Mouse (Mus musculus) 3134 (cell line): ENCODE measurements around the gene Sh3bp4.
A peak's percentile ranks its signal among the peaks of the same experiment; 100 is the strongest.

ENCODE experiments used
- DNase-seq: peaks from one replicate; pipeline ENCODE4 v3.0.0-alpha.2; 2011; ENCODE audit warnings: low spot score; ENCODE audit not compliant: insufficient read length; ENCODE audit errors: extremely low read depth

Sh3bp4 gene

DNA sequence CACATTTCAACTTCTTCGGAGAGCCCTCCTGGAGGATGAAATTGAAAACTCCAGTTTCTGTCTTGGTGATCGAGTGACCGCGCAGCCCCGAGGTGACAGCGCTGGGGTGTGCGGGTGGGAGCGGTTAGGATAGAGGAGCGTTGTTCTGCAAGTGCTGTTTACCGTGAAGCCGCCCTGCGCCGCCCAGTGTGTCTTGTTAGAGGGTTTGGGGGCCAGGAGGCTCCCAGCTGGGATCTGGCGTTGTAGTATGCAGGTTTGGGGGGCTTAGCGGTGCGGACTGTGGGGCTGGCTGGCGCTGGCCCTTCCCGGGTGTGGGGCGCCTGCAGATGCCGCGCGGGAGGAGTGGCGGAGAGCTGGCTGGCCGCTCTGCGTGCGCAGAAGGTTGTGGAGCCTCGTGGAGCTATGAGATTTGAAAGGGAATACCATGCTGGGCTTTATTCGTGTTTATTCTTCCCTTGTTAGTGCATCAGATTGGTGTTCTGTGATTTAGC, 701 bp downstream of the Sh3bp4 start:
- DNase-seq: peak; percentile 74

DNA sequence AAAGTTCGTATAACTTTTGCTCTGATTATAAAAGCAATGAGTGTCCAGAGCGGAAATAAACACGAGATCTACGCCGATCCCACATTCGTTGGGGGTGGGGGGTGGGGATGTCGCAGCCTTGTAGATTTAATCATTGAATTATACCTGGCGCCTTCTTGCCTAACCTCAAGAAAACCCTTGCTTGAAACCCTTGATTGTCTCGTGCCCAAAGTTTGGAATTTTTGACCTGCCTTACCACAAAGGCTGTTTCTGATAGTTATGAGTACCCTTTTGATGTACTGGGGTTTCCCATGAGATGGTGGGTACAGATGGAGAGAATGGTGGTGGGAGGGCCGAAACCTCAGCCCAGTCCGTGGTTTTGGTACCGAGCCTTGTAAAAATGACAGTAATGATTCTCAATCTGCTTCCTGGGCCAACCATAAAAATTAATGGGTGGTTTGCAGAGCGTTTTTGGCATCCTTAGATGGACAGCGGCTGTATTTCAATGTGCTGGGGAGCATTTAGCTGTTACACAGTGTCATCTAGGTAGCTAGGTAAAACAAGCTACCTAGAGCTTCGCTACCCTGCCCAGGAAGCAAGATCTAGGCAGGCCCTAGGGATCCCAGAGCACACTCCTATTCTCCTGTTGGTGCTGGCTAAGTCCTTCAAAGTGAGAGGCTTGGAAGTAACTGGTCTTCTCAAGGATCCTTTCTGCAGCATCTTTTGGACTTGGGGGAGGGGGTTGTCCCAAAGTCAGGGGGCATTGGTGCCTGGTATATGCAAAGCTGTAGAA, 1.3 kb downstream of the Sh3bp4 start:
- no peak for DNase-seq

DNA sequence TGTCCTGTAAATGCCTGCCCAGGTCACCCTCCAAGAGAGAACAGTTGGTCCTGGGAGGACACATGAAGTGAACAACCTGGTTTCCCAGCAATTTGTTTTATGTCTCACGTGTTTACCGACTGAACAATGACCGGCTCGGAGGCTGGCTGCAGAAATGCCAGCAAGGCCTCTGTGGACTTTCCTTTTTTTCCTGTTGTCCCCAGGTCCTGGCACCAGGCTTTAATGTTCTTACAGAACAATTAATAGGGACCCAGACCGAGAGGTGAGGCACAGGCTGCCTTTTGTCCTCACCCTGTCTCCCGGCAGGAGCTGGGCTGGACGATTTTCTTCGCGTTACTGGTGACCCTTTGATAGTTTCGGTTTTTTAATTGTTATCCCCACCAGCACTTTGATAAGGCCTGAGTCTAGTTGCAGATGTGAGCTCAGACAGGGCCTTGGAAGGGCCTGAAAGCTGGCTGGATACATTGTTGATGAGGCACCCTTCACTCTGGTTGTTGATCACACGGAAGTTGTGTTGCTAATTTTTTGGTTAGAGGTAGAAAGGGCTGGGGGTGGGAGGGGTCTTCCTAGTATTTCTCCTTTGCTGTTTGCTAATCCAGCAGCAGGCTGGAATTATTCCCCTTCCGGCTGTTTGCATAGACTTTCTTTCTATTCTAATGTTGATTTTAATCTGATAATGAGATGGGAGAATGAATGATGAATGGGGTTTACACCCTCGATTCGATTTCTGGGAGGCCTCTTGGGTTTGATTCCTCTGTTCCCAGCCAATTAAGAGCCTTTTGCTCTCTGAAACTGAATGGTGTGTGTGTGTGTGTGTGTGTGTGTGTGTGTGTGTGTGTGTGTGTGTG, 2.2 kb downstream of the Sh3bp4 start:
- DNase-seq: no peak

DNA sequence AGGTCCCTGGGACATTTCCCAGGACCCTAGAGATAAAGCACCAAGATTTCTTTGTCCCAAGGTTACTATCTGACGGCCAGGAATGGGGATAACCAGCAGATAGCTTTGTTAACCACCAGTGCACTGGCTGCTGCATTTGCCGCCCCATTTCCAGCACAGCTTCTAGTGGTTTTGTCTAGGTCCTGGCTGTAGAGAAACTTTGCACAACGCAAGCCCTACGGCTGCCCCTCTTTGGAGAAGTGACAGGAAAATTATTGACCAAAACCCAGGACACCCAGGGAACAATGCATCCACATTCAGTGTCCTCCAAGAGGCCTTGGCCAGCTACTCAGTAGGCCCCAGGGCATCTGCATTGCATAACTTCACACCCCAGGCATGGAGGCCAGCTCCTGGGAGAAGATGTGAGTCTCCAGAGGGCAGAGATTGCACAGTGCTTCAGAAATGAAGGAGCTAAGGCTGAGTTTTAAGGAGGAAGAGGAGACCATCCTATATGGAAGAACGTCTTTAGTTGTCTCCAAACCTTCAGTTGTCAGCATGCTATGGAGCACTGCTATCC, 3.2 kb downstream of the Sh3bp4 start:
- no peak for DNase-seq

DNA sequence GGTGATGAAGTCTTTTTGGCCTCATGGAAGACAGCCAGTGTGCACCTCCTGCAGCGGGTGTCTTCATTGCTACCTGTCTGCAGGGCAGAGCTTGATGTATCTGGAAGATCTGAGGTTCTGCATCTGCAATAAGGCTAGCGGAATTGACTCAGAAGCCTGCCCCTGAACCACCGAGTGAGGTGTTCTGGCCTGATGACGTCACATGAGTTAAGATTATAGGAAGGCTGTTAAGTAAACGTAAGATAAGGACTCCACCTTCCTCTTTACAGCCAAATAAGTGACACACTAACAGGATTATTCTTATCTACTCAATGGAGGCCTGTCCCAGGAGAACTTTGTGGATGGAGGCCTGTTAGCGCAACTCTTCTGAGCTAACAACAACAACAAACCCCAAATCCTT, 4.5 kb downstream of the Sh3bp4 start:
- DNase-seq: no peak

DNA sequence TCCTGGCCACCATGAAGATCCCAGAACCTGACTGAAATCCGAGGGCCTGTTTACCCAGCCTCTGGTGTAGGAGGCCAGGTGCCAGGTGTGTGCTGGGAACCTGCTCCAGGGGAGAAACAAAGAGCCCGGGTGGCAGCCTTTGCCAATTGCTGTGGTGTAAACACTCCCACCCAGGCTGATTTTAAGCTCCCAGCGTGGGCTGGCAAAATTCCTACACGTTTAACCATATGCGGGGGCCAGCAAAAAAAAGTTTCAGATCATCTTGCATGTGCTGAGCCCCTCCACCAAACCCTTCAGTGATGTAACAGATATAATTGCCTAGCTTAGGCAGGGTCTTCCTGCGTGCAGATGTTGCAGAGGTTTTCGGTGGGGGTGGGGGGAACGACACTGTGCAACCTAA, 4.9 kb downstream of the Sh3bp4 start:
- no peak for DNase-seq

DNA sequence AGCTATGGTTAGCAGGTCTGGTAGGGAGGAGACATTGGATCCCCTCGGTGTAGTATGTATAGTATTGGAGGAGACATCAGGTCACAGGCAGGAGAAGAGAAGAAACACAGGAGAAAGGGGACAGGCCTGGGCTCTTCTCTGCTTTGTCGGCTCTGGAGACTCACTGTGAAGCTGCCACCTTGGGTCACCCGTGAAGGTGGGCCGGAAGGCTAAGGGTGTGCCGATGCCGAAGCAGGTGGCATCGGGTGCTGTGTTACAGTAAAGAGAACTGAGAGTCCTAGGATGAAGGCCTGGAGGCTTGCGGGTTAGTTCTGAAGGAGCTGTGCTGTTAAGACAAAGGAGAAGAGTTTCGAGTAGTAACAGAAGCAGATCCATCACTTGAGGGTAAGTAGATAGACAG, 6.6 kb downstream of the Sh3bp4 start:
- DNase-seq: no peak

DNA sequence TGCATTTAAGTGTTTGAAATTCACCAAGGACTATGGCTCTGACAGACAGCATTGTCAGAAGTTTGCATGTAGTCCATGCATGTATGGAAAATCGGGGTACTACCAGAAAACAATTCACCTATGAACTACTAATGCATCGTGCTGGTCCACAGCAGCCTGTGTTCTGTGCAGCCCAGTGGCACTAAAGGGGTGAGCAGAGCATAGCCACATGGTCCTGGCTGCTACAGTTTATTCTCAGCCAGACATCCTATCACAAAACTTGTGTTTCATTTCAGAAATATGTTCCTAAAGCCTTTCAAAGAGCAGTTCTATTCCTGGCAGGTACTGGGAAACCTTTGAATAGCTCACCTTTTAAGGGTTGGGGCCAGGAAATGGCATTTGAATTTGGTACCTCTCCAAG, 8.0 kb downstream of the Sh3bp4 start:
- no peak for DNase-seq

DNA sequence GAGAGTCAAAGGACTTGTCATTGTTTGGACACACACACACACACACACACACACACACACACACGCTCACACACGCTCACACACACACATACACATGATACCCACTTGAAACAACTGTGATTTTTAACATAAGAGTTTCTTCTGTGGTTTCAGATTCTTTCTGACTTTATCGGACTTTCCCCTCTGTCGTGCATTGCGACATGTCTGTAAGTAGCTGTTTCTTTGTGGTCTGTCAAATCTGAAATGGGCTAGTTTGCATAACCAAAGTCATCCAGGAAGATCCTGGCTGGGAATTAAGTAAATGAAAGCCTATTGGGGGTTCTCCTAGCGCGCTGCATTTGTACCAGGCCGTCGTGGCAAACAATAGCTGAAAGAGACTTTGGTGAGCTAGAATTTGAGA, 8.5 kb downstream of the Sh3bp4 start:
- DNase-seq: no peak

DNA sequence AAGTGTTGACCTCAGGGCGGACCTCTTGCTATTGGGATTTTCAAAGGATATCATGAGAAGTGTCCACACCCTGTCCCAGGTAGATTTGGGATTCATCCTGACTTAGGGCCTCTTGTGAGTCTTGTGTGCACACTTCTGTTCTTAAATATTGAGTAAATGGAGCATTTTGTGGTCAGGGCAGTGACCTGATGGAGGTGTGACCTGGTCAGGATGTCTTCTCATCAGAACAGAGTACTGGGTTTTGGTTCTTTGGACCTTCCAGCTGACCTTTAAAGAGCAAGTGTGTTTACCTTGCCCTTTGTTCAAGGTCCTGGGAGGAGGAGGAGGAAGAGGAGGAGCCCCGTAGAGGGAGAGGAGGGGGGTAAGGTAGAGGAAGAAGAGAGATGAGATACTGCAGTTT, 9.0 kb downstream of the Sh3bp4 start:
- DNase-seq: no peak

DNA sequence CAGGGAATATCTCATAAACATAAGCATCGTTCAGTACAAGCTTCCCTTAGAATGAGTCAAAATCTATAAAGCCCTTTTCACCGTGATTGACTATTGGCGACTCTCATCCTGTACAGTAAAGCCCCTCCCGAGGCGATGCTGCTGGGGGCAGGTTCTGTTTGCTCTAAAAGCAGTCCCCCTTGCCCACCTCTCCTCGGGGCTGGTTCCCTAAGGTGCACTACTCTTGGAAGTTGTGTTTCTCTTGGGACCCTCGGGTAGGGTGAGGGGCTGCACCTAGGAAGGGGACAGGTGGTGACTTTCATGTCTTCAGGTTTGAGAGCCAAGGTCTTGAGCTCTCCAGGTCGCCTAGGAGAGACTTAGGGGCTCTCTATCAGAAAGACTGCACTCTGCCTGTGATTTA, 10.2 kb downstream of the Sh3bp4 start:
- DNase-seq: no peak

DNA sequence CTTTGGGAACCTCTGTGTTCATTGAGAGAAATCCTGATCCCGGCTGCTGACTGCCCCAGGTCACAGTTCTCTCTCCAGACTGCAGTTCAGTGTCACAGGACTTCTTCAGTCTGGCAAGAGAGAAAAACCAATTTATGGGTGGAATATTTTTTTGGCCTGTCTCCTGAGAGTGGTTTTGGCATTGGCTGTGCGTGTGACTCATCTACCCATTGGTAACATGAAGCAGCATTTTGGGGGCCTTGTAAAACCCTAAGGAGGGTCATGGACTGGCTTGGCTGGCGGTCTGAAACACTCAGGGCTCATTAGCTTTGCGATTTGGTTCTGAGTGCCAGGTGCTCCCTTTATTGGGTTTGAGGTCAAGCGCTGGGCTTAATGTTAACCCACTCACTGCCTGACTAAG, 10.6 kb downstream of the Sh3bp4 start:
- DNase-seq: peak; percentile 72

DNA sequence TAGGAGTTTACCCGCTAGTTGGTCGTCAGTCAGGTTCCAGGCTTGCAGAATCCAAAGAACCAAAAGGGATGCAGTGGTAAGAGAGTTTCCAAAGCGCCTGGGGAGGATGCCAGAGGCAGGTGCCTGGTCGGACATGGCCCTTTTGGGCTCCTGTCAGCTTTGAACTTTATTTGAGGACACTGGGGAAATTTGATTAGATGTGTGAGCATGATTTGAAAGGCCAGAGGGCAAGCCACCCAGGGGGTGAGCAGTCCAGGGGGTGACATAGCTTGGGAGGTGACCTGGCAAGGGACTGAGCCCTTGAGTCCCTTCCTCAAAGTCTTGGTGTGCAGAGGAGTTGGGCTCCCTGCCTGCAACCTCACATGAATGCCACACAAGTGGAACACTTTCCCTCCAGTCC, 11.2 kb downstream of the Sh3bp4 start:
- DNase-seq: no peak

DNA sequence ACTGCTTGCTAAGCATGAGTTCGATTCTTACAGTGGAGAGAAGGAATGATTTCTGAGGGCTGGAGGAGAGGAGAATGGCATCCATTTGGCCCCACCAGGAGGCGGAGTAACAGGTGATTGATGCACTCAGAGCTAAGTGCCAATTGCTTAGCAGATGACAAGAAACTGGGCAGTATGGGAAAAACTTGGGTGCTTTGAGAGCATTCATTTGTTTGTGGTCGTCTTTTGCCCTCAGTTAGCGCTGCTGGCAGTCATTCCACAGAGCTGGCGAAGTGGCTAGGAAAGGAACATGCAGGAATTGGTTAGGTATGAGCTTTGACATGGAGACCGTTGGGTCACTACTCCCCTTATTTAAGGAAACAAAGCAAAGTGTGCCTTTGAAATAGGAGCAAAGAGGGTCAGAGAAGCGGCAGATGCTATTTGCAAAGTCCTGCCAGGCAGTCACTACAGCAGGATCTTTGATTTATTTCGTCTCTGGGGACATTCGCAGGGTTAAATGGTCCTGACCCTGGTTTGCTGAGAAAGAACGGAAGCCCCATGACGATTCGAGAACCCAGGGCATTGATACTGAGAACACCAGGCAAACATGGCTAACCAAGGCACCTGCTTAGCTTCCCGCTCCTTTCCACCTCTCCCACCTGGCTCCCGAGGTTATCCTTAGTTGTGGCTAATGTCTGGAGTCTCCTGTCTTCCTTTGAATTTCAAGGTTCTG, 12.1 kb downstream of the Sh3bp4 start:
- no peak for DNase-seq

DNA sequence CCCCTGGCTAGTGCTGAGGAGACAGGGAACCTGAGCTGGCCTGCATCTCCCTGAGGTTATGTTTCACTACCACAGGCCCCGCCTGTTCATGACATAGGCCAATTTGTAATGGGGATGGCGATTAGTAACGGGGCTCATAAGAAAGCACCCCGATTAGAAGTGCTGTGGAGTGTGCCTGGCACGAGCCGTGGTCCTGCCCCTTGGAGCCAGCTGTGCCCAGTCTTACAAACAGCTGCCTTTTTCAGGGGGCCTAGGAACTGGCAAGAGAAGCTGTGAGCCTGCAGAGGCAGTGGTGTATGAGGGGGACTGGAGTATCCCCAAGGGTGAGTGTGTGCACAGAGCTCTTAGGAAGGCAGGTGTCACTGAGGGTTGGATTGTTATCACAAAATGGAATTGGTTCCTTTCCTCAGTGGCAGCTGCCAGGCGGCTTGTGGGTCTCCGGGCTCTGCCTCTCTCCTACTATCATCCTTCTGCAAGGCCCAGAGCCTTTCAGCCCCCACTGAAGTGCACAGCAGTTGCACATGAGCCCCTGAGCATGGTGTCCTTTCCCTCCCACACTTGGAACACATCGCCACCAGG, 16.4 kb downstream of the Sh3bp4 start:
- DNase-seq: no peak

DNA sequence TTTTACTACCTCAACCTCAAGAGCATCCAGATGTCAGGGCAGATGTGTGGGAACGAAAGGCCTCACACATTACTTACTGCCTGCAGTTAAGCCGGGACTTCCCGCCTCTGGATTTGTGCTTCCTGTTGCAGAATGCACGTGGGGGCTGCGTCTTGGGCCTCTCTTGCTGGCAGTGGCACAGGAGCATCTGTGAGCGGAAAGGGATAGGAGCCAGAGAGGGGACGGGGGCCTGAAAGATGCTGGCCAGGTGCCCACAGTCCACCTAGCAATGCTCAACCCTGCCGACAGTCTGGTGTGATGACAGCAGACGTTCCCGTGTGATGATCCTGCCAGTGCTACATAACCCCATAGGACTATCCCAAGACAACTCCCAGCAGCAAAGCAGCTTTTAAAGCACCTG, 17.9 kb downstream of the Sh3bp4 start:
- no peak for DNase-seq

DNA sequence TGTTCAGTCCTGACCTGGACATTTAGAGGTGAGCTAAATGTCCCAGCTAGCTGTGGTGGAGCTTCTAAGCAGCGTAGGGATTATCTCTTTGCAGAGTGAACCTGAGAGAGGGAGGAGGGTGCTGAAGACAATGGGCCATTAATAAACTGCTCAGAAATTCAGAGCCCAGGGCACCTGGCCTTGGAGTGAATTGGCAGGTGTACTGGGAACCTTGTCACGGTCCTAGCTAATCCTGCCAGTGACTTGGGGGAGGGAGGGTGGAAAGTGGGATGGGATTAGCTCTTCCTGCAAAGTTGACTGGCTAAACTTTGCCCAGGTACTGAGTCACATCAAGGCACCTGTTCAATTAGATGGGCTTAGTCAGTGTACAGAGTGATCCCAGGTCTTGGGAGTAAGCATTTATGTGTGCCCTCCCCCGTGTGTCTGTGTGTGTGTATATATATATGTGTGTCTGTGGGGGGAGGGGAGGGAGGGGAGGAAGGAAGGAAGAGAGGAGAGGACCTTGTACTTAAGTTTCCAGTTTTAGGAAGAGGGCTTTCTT, 18.6 kb downstream of the Sh3bp4 start:
- no peak for DNase-seq

DNA sequence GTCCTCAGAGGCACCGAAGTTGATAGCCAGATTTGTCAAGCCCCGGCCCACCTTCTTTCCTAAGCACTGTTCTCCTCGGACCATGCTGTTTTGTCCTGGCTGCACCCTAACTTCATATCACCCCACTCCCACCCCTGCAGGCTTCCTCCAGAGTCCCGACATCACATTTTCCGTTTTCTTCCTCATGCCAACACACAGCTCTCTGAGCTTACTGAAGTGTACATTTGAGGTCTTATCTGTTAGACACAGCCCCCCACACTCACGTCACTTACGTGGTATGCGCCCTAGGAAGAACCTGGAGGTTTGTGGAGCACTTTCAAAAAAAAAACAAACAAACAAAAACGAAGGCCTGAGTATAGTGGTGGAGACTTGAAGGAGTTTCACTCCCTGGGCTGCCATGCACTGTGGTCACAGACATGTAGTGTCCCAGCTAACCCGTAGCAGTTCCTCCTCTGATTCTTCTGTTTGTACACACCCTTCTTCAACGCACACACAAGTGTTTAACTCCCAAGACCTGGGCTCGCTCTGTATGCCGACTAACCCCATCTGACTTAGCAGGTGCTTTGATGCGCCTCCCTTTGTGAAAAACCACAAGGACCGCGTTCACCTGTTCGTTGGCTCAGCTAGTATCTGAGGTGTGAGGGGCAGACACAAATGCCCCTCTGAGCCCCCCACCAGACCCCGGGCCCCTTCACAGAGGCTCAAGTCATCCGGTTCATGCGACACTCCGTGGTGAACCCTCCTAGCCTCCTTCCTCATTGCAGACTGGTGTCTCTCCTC, 19.8 kb downstream of the Sh3bp4 start:
- DNase-seq: no peak

DNA sequence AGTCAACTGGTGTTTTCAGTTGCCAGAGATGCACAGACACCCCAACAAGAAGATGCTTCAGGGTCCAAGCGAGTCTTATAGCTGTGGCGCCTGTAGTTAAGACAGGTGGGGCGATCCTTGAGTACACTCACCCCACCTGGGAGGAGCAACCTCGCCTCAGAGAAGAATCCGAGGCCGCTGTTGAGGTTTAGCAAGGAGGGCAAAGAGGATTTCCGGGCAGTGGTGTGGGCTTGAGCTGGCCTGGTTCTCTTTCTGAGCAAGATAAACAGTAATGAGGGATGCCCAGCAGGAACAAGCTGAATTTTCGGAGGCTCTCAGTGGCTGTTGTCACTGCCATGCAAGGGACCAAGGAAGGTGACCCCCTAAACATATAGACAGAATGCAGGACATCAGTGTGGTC, 20.5 kb downstream of the Sh3bp4 start:
- no peak for DNase-seq

DNA sequence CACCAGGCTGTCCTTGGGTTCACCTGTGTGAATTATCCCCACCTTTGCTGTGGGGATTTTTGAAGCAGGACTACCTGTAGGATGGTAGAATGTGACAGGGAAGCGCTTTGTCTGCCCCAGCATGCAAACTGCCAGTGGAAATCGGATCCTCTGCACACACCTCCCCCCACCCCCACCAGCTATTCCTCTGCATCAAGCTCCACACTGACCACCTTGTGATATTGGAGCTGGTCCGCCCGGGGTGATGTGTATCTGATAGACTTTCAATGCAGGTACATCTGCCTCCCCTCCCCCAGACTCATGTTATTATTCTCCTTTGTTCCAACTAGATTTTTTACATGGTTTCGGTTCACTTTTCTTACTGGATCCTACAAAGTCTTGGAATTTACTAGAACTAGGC, 21.8 kb downstream of the Sh3bp4 start:
- no peak for DNase-seq
